In the genomic region with DNA sequence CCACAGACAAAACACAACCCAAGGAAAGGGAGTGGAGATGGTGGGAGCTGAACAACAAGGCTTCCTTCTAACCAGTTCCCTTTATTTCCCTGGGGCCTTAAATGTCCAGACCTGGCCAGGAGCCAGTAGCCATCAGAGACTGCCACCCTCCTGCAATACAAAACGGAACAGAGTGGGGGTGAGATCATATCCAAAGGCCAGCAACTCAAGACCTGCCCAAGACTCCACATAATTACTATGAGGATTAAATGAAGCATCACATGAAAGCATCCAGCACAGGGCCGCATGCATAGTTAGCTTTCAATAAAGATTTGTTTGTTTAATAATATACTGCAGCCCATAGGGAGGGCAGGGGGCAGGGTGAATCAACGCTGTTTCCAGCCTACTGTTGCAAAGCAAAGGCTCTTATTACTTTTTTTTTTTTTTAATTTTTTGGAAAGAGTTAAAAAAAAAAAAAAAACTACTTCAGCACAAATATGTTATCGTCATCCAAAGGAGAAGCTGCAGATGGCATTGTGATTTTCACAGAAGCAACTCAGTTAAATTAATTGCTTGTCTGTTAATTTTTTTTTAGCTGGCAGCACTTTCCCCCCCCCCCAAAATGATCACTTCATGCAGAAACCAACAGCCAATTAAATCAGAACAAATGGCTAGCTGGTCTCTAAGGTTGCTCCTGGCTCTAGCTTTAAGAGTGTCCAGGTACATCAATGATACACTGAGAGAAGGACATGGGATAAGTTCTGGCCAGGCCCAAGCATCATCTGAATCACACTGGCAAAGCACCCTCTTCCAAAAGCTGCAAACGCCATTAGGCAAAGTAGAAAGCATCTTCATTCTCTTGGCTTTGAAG, we compare ENCODE assay signal across 14 mouse cellular contexts.
A peak's percentile ranks its signal among the peaks of the same experiment; 100 is the strongest.
DNase-seq lines count a peak whose midpoint lies in the region; ATAC-seq and TF ChIP-seq lines count a peak whose summit lies in the region.
"Had no signal": no experiment of that assay in that cellular context is flagged by ENCODE, and none has a peak within 500 bp of the region (broad histone marks: within the 10 kb centered on the region; RNA-seq: fewer than 3 reads in every experiment).

No protein-coding gene starts in this region.

- peak; percentile 89 for DNase-seq in heart, adult 11 months
- no peak for DNase-seq in heart, adult 8-10 months (ENCODE audit: low spot score)
- DNase-seq in layer of hippocampus, adult 11-12 months (ENCODE audit: low spot score) = peak; percentile 19
- DNase-seq in layer of hippocampus, postnatal 25 days (ENCODE audit: extremely low spot score in 1 of 2, low spot score in 1 of 2) = no peak
- peak; percentile 92 for DNase-seq in brain, embryonic 14.5 days (ENCODE audit: low read depth)
- DNase-seq in lung, postnatal 0 days (ENCODE audit: low spot score) = peak; percentile 21
- no peak for DNase-seq in thymus, postnatal 0 days (ENCODE audit: low spot score)
- DNase-seq: cerebellum, adult 9-11 months; heart, postnatal 36 days had no signal

- H3K4me3 ChIP-seq in lung, postnatal 0 days (ENCODE audit: low read depth, low read length) = no peak overlapping the region
- H3K4me3 ChIP-seq: embryonic facial prominence, embryonic 13.5 days; heart, adult 2 months; limb, embryonic 12.5 days had no signal

- no peaks in the 10 kb centered on the region for H3K36me3 ChIP-seq in lung, postnatal 0 days (ENCODE audit: insufficient read depth, low read length)
- H3K36me3 ChIP-seq: embryonic facial prominence, embryonic 13.5 days; limb, embryonic 12.5 days had no signal

- TF ChIP-seq CTCF in brain, embryonic 14.5 days (IDR thresholded peaks at IDR 0.05; ENCODE audit: borderline replicate concordance, extremely low read depth, insufficient read depth, insufficient read length) = no peak
- no peak for TF ChIP-seq CTCF in lung, postnatal 0 days (IDR thresholded peaks at IDR 0.05)

- no peak for ATAC-seq in lung, postnatal 0 days
- no peak for ATAC-seq in megakaryocyte-erythroid progenitor cell, adult 5-6 weeks (replicated peaks; ENCODE audit: low FRiP score, low TSS enrichment, poor library complexity, severe bottlenecking)

- no peak overlapping the region for H3K9ac ChIP-seq in lung, postnatal 0 days (replicated peaks; ENCODE audit: low read depth)
- H3K9ac ChIP-seq: embryonic facial prominence, embryonic 13.5 days; limb, embryonic 12.5 days had no signal

- no peak overlapping the region for H3K27ac ChIP-seq in lung, postnatal 0 days (ENCODE audit: low read length)
- H3K27ac ChIP-seq: embryonic facial prominence, embryonic 13.5 days; heart, adult 2 months; limb, embryonic 12.5 days; macrophage had no signal

- whole genome bisulfite sequencing in lung, postnatal 0 days = 51% methylated on average over 5 of the region's 5 CpGs

- TF ChIP-seq EP300 in lung, postnatal 0 days (IDR thresholded peaks at IDR 0.05) = no peak

- no peak overlapping the region for H3K4me2 ChIP-seq in lung, postnatal 0 days (replicated peaks; ENCODE audit: low read depth, low read length)
- H3K4me2 ChIP-seq: embryonic facial prominence, embryonic 13.5 days; limb, embryonic 12.5 days had no signal

- 0 out of 2 replicates have a peak, but pooled peaks cover 5% of the 10 kb centered on the region for H3K4me1 ChIP-seq in lung, postnatal 0 days (ENCODE audit: insufficient read depth, low read depth, low read length)

- TF ChIP-seq POLR2A in brain, embryonic 14.5 days (IDR thresholded peaks at IDR 0.05; ENCODE audit: borderline replicate concordance, extremely low read depth, insufficient read depth, insufficient read length, poor library complexity, severe bottlenecking) = no peak

- no peaks in the 10 kb centered on the region for H3K9me3 ChIP-seq in lung, postnatal 0 days (ENCODE audit: low read length)
- H3K9me3 ChIP-seq: embryonic facial prominence, embryonic 13.5 days; limb, embryonic 12.5 days had no signal

- H3K27me3 ChIP-seq in lung, postnatal 0 days (replicated peaks; ENCODE audit: insufficient read depth, low read length) = no peaks in the 10 kb centered on the region
- H3K27me3 ChIP-seq: embryonic facial prominence, embryonic 13.5 days; limb, embryonic 12.5 days had no signal

Comparison
In these comparisons a context has a peak if more than half of its experiments do, and no peak if none do; other contexts are left out.
1. DNase-seq: peak in heart, adult 11 months (single experiment), layer of hippocampus, adult 11-12 months (single experiment), brain, embryonic 14.5 days (single experiment) and lung, postnatal 0 days (single experiment); none in heart, adult 8-10 months (single experiment), layer of hippocampus, postnatal 25 days (0 of 2) and thymus, postnatal 0 days (single experiment).